Mouse (Mus musculus) kidney, adult 11 months (tissue): ENCODE measurements around the gene Olfr1049.
"Not testable (repeated sequence)": the region's sequence is repeated elsewhere in the genome, so short reads cannot be mapped to it uniquely, and the experiment has no call there.

Source experiments
- DNase-seq: peaks from one replicate; pipeline ENCODE4 v3.0.0; 2022

Gene Olfr1049

GRCm38 (mm10) chr2:86258228-86258627 lies at the start of gene Olfr1049:
Olfr1049 (minus strand) TSS chr2:86258328.
- not testable (repeated sequence) for DNase-seq

- no peak for DNase-seq
Observed at GRCm38 (mm10) chr2:86292155-86292554, 34.0 kb upstream of the Olfr1049 start, which contains the start of gene Olfr1052. Olfr1052 (plus strand) TSS chr2:86292455.

GRCm38 (mm10) chr2:86278988-86279387 lies 20.9 kb upstream of the Olfr1049 start, which contains the start of gene Olfr1051:
Olfr1051 (minus strand) TSS chr2:86279088.
- DNase-seq, result not testable (repeated sequence)

- DNase-seq, result no peak
Observed at GRCm38 (mm10) chr2:86240189-86240588, 17.9 kb downstream of the Olfr1049 start, which contains the start of gene Olfr1048. Olfr1048 (minus strand) TSS chr2:86240289.

GRCm38 (mm10) chr2:86231301-86231700 lies 26.8 kb downstream of the Olfr1049 start, which contains the start of gene Olfr1047:
Olfr1047 (minus strand) TSS chr2:86231401.
- no peak for DNase-seq

- DNase-seq, result no peak
Observed at GRCm38 (mm10) chr2:86219214-86219613, 38.9 kb downstream of the Olfr1049 start, which contains the start of gene Olfr1046. Olfr1046 (minus strand) TSS chr2:86219314.
